Mouse (Mus musculus) ES-E14 (cell line): ENCODE measurements around the gene Nim1k.

Experiments used
- CHD2 ChIP-seq: IDR thresholded peaks from 2 replicates; pipeline ENCODE4 v1.6.1; 2014; ENCODE audit warnings: mild to moderate bottlenecking, low read depth, low read length, inconsistent platforms
- HCFC1 ChIP-seq: IDR thresholded peaks from 2 replicates; pipeline ENCODE4 v1.6.1; 2012; ENCODE audit warnings: low read length, inconsistent platforms, borderline replicate concordance; ENCODE audit not compliant: insufficient read depth
- MAFK ChIP-seq: IDR thresholded peaks from 2 replicates; pipeline ENCODE4 v1.6.1; 2014; ENCODE audit warnings: mild to moderate bottlenecking, low read depth, low read length, inconsistent platforms; ENCODE audit not compliant: insufficient read depth
- ZC3H11A ChIP-seq: IDR thresholded peaks from 2 replicates; pipeline ENCODE4 v1.6.1; 2012; ENCODE audit warnings: low read depth, mild to moderate bottlenecking, inconsistent platforms, low read length, borderline replicate concordance
- ZNF384 ChIP-seq: IDR thresholded peaks from 2 replicates; pipeline ENCODE4 v1.6.1; 2012; ENCODE audit warnings: low read depth, low read length, inconsistent platforms

- TF ChIP-seq HCFC1: no peak
- no peak for TF ChIP-seq CHD2
- no peak for TF ChIP-seq MAFK
- no peak for TF ChIP-seq ZC3H11A
- no peak for TF ChIP-seq ZNF384
These were observed 60.0 kb downstream of the Nim1k start for GRCm38 (mm10) chr13:119695676-119696075.
